Mouse (Mus musculus): ENCODE measurements around the gene Lect2.

DNA sequence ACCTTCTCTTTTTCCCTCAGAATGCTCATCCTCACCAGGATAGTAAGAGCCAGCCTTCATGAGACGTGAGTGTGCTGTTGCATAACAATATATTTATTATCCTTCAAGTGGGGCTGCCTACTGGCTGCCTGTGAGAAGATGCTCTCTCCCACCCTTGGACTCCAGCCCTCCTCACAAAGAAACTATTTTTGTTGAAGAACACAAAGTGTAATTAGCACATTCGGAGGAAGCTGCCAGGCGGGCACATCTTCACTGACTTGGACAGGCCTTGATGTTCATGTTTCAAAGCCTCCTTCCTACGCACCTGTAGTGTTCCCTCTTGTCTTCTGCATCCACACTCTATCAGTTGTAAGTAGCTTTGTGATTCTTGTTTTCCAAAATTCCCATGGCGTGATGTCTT is 32.1 kb upstream of the Lect2 start:
- no peak for TF ChIP-seq CTCF (IDR thresholded peaks at IDR 0.05; ENCODE audit: low read depth)
- TF ChIP-seq EP300 (IDR thresholded peaks at IDR 0.05; ENCODE audit: low read depth), result no peak

Measured in heart, postnatal 0 days (tissue).